Mouse (Mus musculus) monocyte, adult 2 months (primary cell): ENCODE results near the gene Ssu72.
A peak's percentile ranks its signal among the peaks of the same experiment; 100 is the strongest.
"Not testable (repeated sequence)": the region's sequence is repeated elsewhere in the genome, so short reads cannot be mapped to it uniquely, and the experiment has no call there.

Source experiments
- DNase-seq, 2 experiments: peaks; one replicate each; pipeline ENCODE4 v3.0.0; 2022; ENCODE audit warnings: low spot score in 2 of 2, low read depth in 1 of 2

Gene Ssu72

GRCm38 (mm10) chr4:155704721-155705591 lies at the start of gene Ssu72:
Gene Ssu72, plus strand, starts transcription at chr4:155704800.
- DNase-seq: peak; percentile 84 to 95

GRCm38 (mm10) chr4:155656214-155656751 lies 48.3 kb upstream of the Ssu72 start:
- DNase-seq: no peak

GRCm38 (mm10) chr4:155658961-155659360 lies 45.6 kb upstream of the Ssu72 start:
- no peak for DNase-seq

GRCm38 (mm10) chr4:155660641-155661040 lies 44.0 kb upstream of the Ssu72 start:
- DNase-seq: no peak

GRCm38 (mm10) chr4:155666903-155667302 lies 37.7 kb upstream of the Ssu72 start:
- no peak for DNase-seq

GRCm38 (mm10) chr4:155668689-155669597 lies 35.7 kb upstream of the Ssu72 start, which contains the start of gene Mib2:
Gene Mib2, minus strand, starts transcription at chr4:155669198.
- peak; percentile 89 to 96 for DNase-seq

GRCm38 (mm10) chr4:155669598-155670075 lies 35.0 kb upstream of the Ssu72 start:
- DNase-seq: no peak

- DNase-seq: not testable (repeated sequence)
These were observed 34.4 kb upstream of the Ssu72 start for GRCm38 (mm10) chr4:155670236-155670635.

GRCm38 (mm10) chr4:155672082-155672481 lies 32.5 kb upstream of the Ssu72 start:
- no peak for DNase-seq

- DNase-seq: no peak
These were observed 28.6 kb upstream of the Ssu72 start for GRCm38 (mm10) chr4:155675991-155676390.

GRCm38 (mm10) chr4:155683670-155684277 lies 20.8 kb upstream of the Ssu72 start:
- DNase-seq: not testable (repeated sequence)

- DNase-seq: not testable (repeated sequence)
These were observed 16.8 kb upstream of the Ssu72 start for GRCm38 (mm10) chr4:155687764-155688163.

GRCm38 (mm10) chr4:155690571-155691375 lies 13.8 kb upstream of the Ssu72 start:
- no peak for DNase-seq

- DNase-seq: no peak
These were observed 12.2 kb upstream of the Ssu72 start for GRCm38 (mm10) chr4:155692421-155692820.

GRCm38 (mm10) chr4:155694111-155694481 lies 10.5 kb upstream of the Ssu72 start, which contains the start of gene Fndc10:
Gene Fndc10, plus strand, starts transcription at chr4:155694342.
- DNase-seq: no peak

- peak in 1 of 2 experiments; percentile 51 for DNase-seq
These were observed 9.9 kb upstream of the Ssu72 start for GRCm38 (mm10) chr4:155694482-155695401.

- DNase-seq: no peak
These were observed 9.0 kb upstream of the Ssu72 start for GRCm38 (mm10) chr4:155695531-155696062.
